In genomic region chr14:52117241-52117640, GRCm38 (mm10) we compare ENCODE assay signal across 28 mouse cellular contexts. TPM values are rescaled to one million over a fixed set of nuclear protein-coding genes. Genes with fewer than 3 reads are reported as not detected.
"Had no signal": no experiment of that assay in that cellular context is flagged by ENCODE, and none has a peak within 500 bp of the region (broad histone marks: within the 10 kb centered on the region; RNA-seq: fewer than 3 reads in every experiment).

No protein-coding gene starts in this region.

- H3K36me3 ChIP-seq: embryonic facial prominence, embryonic 10.5 days; embryonic facial prominence, embryonic 12.5 days; embryonic facial prominence, embryonic 13.5 days; embryonic facial prominence, embryonic 15.5 days; forebrain, embryonic 10.5 days; forebrain, embryonic 12.5 days; forebrain, embryonic 15.5 days had no signal

- H3K4me3 ChIP-seq: embryonic facial prominence, embryonic 10.5 days; embryonic facial prominence, embryonic 12.5 days; embryonic facial prominence, embryonic 13.5 days; embryonic facial prominence, embryonic 15.5 days; erythroblast, embryonic 14.5 days; forebrain, embryonic 10.5 days; forebrain, embryonic 12.5 days; forebrain, embryonic 13.5 days; forebrain, embryonic 15.5 days; gastrocnemius, adult 2 months; heart, adult 2 months had no signal

- DNase-seq: cerebellum, adult 8-10 months; cerebellum, adult 9-10 months; cerebellum, adult 9-11 months; cerebellum, postnatal 10 days; cerebellum, postnatal 14 days; cerebellum, postnatal 25 days; cerebellum, postnatal 36 days; embryo, embryonic 11 days; forebrain, postnatal 0 days; gastrocnemius, adult 2 months; gastrocnemius, postnatal 10 days; gastrocnemius, postnatal 14 days; gastrocnemius, postnatal 25 days; gastrocnemius, postnatal 36 days; heart, adult 18-20 months; heart, adult 2 months had no signal

- H3K4me2 ChIP-seq: embryonic facial prominence, embryonic 12.5 days; embryonic facial prominence, embryonic 13.5 days; embryonic facial prominence, embryonic 15.5 days; forebrain, embryonic 12.5 days; forebrain, embryonic 13.5 days; forebrain, embryonic 15.5 days had no signal

- ATAC-seq: forebrain, embryonic 13.5 days; forebrain, embryonic 14.5 days; forebrain, embryonic 15.5 days; forebrain, embryonic 16.5 days; forebrain, postnatal 0 days had no signal

- H3K27me3 ChIP-seq: embryonic facial prominence, embryonic 12.5 days; embryonic facial prominence, embryonic 13.5 days; embryonic facial prominence, embryonic 15.5 days; forebrain, embryonic 13.5 days; forebrain, embryonic 15.5 days had no signal

- H3K27ac ChIP-seq: embryonic facial prominence, embryonic 10.5 days; embryonic facial prominence, embryonic 12.5 days; embryonic facial prominence, embryonic 13.5 days; embryonic facial prominence, embryonic 15.5 days; forebrain, embryonic 12.5 days; forebrain, embryonic 13.5 days; forebrain, embryonic 15.5 days; gastrocnemius, adult 2 months; heart, adult 2 months had no signal

- H3K9me3 ChIP-seq: embryonic facial prominence, embryonic 10.5 days; embryonic facial prominence, embryonic 12.5 days; embryonic facial prominence, embryonic 13.5 days; embryonic facial prominence, embryonic 15.5 days; forebrain, embryonic 10.5 days; forebrain, embryonic 12.5 days; forebrain, embryonic 13.5 days; forebrain, embryonic 15.5 days had no signal

- H3K9ac ChIP-seq: embryonic facial prominence, embryonic 12.5 days; embryonic facial prominence, embryonic 13.5 days; embryonic facial prominence, embryonic 15.5 days; forebrain, embryonic 12.5 days; forebrain, embryonic 13.5 days; forebrain, embryonic 15.5 days; forebrain, postnatal 0 days had no signal

RNA-seq across cellular contexts. Expression of gene Rpgrip1, which starts 6.7 kb away (rescaled TPM):
- total RNA-seq: gastrocnemius, adult 2 months; gastrocnemius, adult 8-10 months; gastrocnemius, postnatal 25 days; gastrocnemius, postnatal 36 days had no signal
- polyA plus RNA-seq: erythroblast, embryonic 14.5 days had no signal
